23 mouse cellular contexts compared by ENCODE assay signal in genomic region chr11:12420146-12420545, GRCm38 (mm10). TPM values are rescaled to one million over a fixed set of nuclear protein-coding genes. Genes with fewer than 3 reads are reported as not detected.
DNase-seq lines count a peak whose midpoint lies in the region; ATAC-seq and TF ChIP-seq lines count a peak whose summit lies in the region.
"Had no signal": no experiment of that assay in that cellular context is flagged by ENCODE, and none has a peak within 500 bp of the region (broad histone marks: within the 10 kb centered on the region; RNA-seq: fewer than 3 reads in every experiment).

No protein-coding gene starts in this region.

- peak overlapping the region; percentile 18; the same call in 1 of the 2 replicates for H3K27ac ChIP-seq in lung, embryonic 14.5 days (ENCODE audit: low read depth)

- intact Hi-C loops in heart, postnatal 25 days (cut with DNase I), result no loop called here

- DNase-seq in heart, adult 11 months, result peak; percentile 80
- DNase-seq in heart, postnatal 25 days (ENCODE audit: low spot score), result no peak
- peak; percentile 53 for DNase-seq in lung, embryonic 14.5 days
- no peak for DNase-seq in lung, postnatal 25 days (ENCODE audit: low spot score)
- peak; percentile 5 for DNase-seq in CD4-positive helper T cell, adult 2 months (ENCODE audit: low read depth, low spot score)
- no peak for DNase-seq in spleen, adult 18-20 months
- DNase-seq: adrenal gland, adult 2 months; adrenal gland, adult 8-10 months; adrenal gland, postnatal 10 days; adrenal gland, postnatal 14 days; adrenal gland, postnatal 25 days; adrenal gland, postnatal 36 days; B cell, adult 2 months; cerebellum, adult 11 months; cerebellum, adult 11-12 months; cerebellum, adult 18-20 months; cerebellum, adult 2 months had no signal

- no peaks in the 10 kb centered on the region for H3K9me3 ChIP-seq in lung, embryonic 14.5 days (ENCODE audit: low read depth, low read length)
- H3K9me3 ChIP-seq: G1E had no signal

- H3K4me1 ChIP-seq in lung, embryonic 14.5 days (ENCODE audit: insufficient read depth), result peaks cover 12% of the 10 kb centered on the region

- H3K27me3 ChIP-seq in lung, embryonic 14.5 days (ENCODE audit: insufficient read depth, low read length), result no peaks in the 10 kb centered on the region
- H3K27me3 ChIP-seq: CH12.LX, Patski had no signal

- TF ChIP-seq CTCF in lung, embryonic 14.5 days (IDR thresholded peaks at IDR 0.05; ENCODE audit: low read depth), result no peak

- 37% methylated on average over 3 of the region's 3 CpGs for WGBS in lung, embryonic 14.5 days

- ATAC-seq in lung, embryonic 14.5 days (ENCODE audit: insufficient read depth), result peak; percentile 76; the same call in 1 of the 2 replicates
- ATAC-seq: activated CD4-positive, CD25-positive, alpha-beta regulatory T cell, adult 4 months; CD4-positive, CD25-positive, alpha-beta regulatory T cell, adult 4 months; Patski had no signal

- H3K9ac ChIP-seq in lung, embryonic 14.5 days, result no peak overlapping the region

- H3K4me2 ChIP-seq in lung, embryonic 14.5 days, result no peak overlapping the region

- H3K36me3 ChIP-seq in lung, embryonic 14.5 days (ENCODE audit: insufficient read depth), result no peaks in the 10 kb centered on the region
- H3K36me3 ChIP-seq: G1E had no signal

- H3K4me3 ChIP-seq in lung, embryonic 14.5 days (ENCODE audit: low read depth, low read length), result no peak overlapping the region

RNA-seq across cellular contexts. Expression of gene Cobl, which starts 44.6 kb away (rescaled TPM):
- 10 to 100 TPM; 17.4 to 21.9 TPM for total RNA-seq in heart, postnatal 25 days (2021)
- 10.8 and 13.5 TPM in 2 replicates for polyA plus RNA-seq in lung, embryonic 14.5 days (2014; fragmentation: Nextera tagmentation; extraction: Ambion mirVana)
- total RNA-seq: MEL had no signal
- polyA plus RNA-seq: activated CD4-positive, CD25-positive, alpha-beta regulatory T cell, adult 4 months; G1E had no signal

Comparison
In these comparisons a context has a peak if more than half of its experiments do, and no peak if none do; other contexts are left out.
1. DNase-seq: peak in heart, adult 11 months (single experiment), lung, embryonic 14.5 days (single experiment) and CD4-positive helper T cell, adult 2 months (single experiment); none in heart, postnatal 25 days (single experiment), lung, postnatal 25 days (single experiment) and spleen, adult 18-20 months (0 of 2).